Mouse (Mus musculus): ENCODE results near the gene Tmem8b.

DNA sequence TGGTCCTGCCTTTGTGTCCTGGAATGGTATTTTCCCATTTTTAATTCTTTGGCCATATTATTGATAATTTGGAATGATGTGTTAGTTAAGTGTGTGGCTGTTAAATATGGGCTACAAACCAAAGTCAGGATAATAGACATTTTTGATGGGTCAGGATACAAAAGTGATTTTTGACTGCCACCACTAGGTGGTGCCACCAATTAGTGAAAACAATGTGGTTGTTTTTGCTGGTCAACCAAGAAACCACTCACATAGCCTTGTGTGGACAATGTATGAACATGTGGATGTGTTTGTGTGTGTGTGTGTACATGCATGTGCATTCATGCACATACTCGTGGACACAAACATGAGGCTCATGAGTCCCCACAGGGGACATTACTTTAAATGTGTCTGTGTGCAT, 56.0 kb downstream of the Tmem8b start:
- TF ChIP-seq CHD2 (IDR thresholded peaks at IDR 0.05; ENCODE audit: low read depth, low read length), result no peak
- TF ChIP-seq ZC3H11A (IDR thresholded peaks at IDR 0.05; ENCODE audit: borderline replicate concordance, low read depth, low read length), result peak; percentile 27; the same call in 1 of the 2 replicates
- no peak for TF ChIP-seq ZNF384 (IDR thresholded peaks at IDR 0.05; ENCODE audit: low read depth, low read length)
- no peak for TF ChIP-seq MAFK (IDR thresholded peaks at IDR 0.05; ENCODE audit: insufficient read depth, low read depth, low read length)
- no peak for TF ChIP-seq HCFC1 (IDR thresholded peaks at IDR 0.05; ENCODE audit: borderline replicate concordance, insufficient read depth, low read length)

Data from ES-E14 (cell line).